Mouse (Mus musculus): ENCODE measurements around the gene Spock1.

DNA sequence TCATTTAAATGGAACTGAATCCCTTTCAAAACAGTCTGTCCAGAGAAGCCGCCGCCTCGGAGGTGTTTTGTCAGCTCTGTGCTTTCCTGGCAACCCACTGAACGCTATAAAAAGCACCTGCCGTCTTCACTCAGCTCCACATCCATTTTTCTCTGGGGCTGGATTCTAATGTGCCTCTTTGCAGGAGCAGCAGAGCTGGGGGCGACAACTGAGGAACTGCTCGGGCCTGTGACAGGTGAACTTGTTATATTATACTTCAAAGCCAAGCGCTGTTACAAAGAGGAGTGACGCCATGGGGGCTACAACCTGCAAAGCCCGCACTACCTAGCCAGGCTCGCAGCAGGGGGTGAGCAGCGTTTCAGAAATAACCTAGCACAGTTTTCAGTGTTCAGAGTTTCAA, 42.0 kb upstream of the Spock1 start:
- TF ChIP-seq POLR2A (IDR thresholded peaks at IDR 0.05; ENCODE audit: low read depth, low read length) (no peak), CTCF (IDR thresholded peaks at IDR 0.05; ENCODE audit: extremely low read depth, insufficient read length, insufficient replicate concordance, low read depth, low read length) (no peak)

All from small intestine, adult 2 months (tissue).